Mouse (Mus musculus) heart, adult 2 months (tissue): ENCODE data around the gene Brd7.

Experiments used
- CTCF ChIP-seq: fragments of 200-600 bp; IDR thresholded peaks from 2 replicates; pipeline ENCODE4 v1.8.1; 2022; ENCODE audit warnings: antibody characterized with exemption, mild to moderate bottlenecking, moderate library complexity
- POLR2A ChIP-seq: fragments of 200-500 bp; IDR thresholded peaks from 2 replicates; pipeline ENCODE4 v1.6.1; 2011; ENCODE audit warnings: mild to moderate bottlenecking, low read depth, low read length, control low read depth; ENCODE audit not compliant: insufficient read depth

DNA sequence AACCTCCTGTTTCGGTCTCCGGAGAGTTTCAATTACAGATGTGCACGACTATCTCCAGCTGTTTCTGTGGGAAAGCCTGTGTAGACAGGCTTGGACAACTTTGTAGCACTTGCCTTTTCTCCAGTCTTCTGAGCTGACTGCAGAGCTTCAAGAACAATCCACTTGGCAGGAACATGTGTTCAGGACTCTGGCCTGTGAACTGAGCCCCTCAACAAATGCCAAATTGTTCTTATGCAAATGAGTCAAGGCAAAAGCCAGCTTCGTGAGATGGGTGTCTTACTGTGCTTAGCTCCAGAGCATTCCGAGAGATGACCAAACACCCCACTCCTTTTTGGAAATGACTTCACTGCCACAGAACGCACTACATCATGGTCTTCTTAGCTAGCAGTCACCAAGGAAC lies 33.3 kb downstream of the Brd7 start:
- TF ChIP-seq CTCF, result no peak
- no peak for TF ChIP-seq POLR2A
